Mouse (Mus musculus) liver, embryonic 12.5 days (tissue): ENCODE results near the gene Poll. TPM values are rescaled to one million over a fixed set of nuclear protein-coding genes. Genes with fewer than 3 reads are reported as not detected.
"Not testable (repeated sequence)": the region's sequence is repeated elsewhere in the genome, so short reads cannot be mapped to it uniquely, and the experiment has no call there.

ENCODE experiments used
- ATAC-seq: fragments of 200-750 bp; cut with Nextera tagmentation; 2 replicates; pipeline ENCODE4 v1.8.0; 2017; ENCODE audit warnings: moderate number of reproducible peaks, mild to moderate bottlenecking, moderate library complexity
- H3K27ac ChIP-seq: fragments of 300-500 bp; sonication (generic); 2 replicates; pipeline ENCODE4 v1.5.1; 2016; ENCODE audit warnings: mild to moderate bottlenecking
- H3K27me3 ChIP-seq: fragments of 300-500 bp; sonication (generic); replicated peaks from 2 replicates; pipeline ENCODE4 v1.6.1; 2016; ENCODE audit warnings: mild to moderate bottlenecking, moderate library complexity
- H3K36me3 ChIP-seq: fragments of 300-500 bp; sonication (generic); 2 replicates; pipeline ENCODE4 v1.6.1; 2016; ENCODE audit warnings: mild to moderate bottlenecking, moderate library complexity
- H3K4me1 ChIP-seq: fragments of 300-500 bp; sonication (generic); 2 replicates; pipeline ENCODE4 v1.6.1; 2016
- H3K4me2 ChIP-seq: fragments of 300-500 bp; sonication (generic); 2 replicates; pipeline ENCODE4 v1.6.1; 2016; ENCODE audit warnings: mild to moderate bottlenecking, moderate library complexity
- H3K4me3 ChIP-seq: fragments of 300-500 bp; sonication (generic); 2 replicates; pipeline ENCODE4 v1.5.1; 2016; ENCODE audit warnings: mild to moderate bottlenecking, moderate library complexity
- H3K9ac ChIP-seq: fragments of 300-500 bp; sonication (generic); 2 replicates; pipeline ENCODE4 v1.6.1; 2016; ENCODE audit warnings: mild to moderate bottlenecking, moderate library complexity
- H3K9me3 ChIP-seq: fragments of 300-500 bp; sonication (generic); replicated peaks from 2 replicates; pipeline ENCODE4 v1.6.1; 2016; ENCODE audit warnings: mild to moderate bottlenecking, moderate library complexity
- WGBS: fragments of 180-500 bp; shearing (Covaris S2); methylation state at CpG from one replicate; pipeline ENCODE4 v1.1.7; 2016; ENCODE audit not compliant: insufficient replicate concordance; 5-methylcytosine and 5-hydroxymethylcytosine counted together
- polyA plus RNA-seq: library from polyadenylated mRNA; unstranded; fragments of >200 nt; fragmentation: Nextera tagmentation; extraction: Ambion mirVana; gene quantifications from 2 replicates; pipeline ENCODE4 v1.2.1, GENCODE M21; 2016

Gene Poll
- polyA plus RNA-seq, 1 experiment from 2014 or later = 9.9 TPM

- Histone ChIP-seq H3K4me1 (peaks cover 55% of the 10 kb centered on the region), H3K36me3 (peaks cover 43% of the 10 kb centered on the region), H3K27ac (peak overlapping the region; percentile 54), H3K9me3 (no peaks in the 10 kb centered on the region), H3K4me3 (no peak overlapping the region), H3K4me2 (peak overlapping the region; percentile 15), H3K27me3 (no peaks in the 10 kb centered on the region), H3K9ac (no peak overlapping the region)
- no peak; the same call in 1 of the 2 replicates for ATAC-seq
- WGBS = 28% methylated on average over 19 of the region's 19 CpGs
These were observed 14.8 kb upstream of the Poll start for GRCm38 (mm10) chr19:45574941-45575631.

- Histone ChIP-seq H3K27me3 (no peaks in the 10 kb centered on the region), H3K4me1 (peaks cover 55% of the 10 kb centered on the region), H3K9ac (no peak overlapping the region), H3K36me3 (peaks cover 39% of the 10 kb centered on the region), H3K27ac (no peak overlapping the region), H3K9me3 (no peaks in the 10 kb centered on the region), H3K4me2 (peak overlapping the region; percentile 15; the same call in 1 of the 2 replicates), H3K4me3 (no peak overlapping the region)
- WGBS = 34% methylated on average over 7 of the region's 7 CpGs
- no peak for ATAC-seq
These were observed 14.1 kb upstream of the Poll start for GRCm38 (mm10) chr19:45574339-45574898.

GRCm38 (mm10) chr19:45573861-45574267 lies 13.5 kb upstream of the Poll start:
- Histone ChIP-seq H3K9ac (no peak overlapping the region), H3K36me3 (peaks cover 33% of the 10 kb centered on the region), H3K4me2 (no peak overlapping the region), H3K27ac (no peak overlapping the region), H3K27me3 (no peaks in the 10 kb centered on the region), H3K4me1 (peaks cover 55% of the 10 kb centered on the region), H3K9me3 (no peaks in the 10 kb centered on the region), H3K4me3 (no peak overlapping the region)
- 18% methylated on average over 6 of the region's 6 CpGs for WGBS
- ATAC-seq = peak; percentile 57; the same call in 1 of the 2 replicates

- H3K36me3 ChIP-seq = peaks cover 25% of the 10 kb centered on the region
These were observed 12.7 kb upstream of the Poll start for GRCm38 (mm10) chr19:45573033-45573432.

DNA sequence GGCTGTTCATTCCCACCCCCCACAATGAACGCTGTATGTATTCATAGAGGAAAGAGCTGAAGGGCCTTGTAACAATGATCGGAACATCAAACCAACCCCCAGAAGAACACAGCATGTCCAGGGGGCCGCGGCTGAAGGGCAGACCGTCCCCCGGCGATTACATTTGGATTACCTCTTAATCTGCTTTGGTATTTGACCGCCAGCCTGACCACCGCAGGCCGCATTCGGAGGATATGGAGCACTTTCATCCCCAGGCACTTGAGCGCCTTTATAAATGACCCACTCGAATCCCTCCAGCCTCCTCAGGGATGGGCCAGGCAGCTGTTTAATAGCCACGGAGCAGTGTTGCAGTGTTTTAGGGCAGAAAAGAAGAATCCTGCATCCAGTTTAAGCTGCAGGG lies 7.0 kb upstream of the Poll start:
- no peak overlapping the region for H3K27ac ChIP-seq
- H3K9me3 ChIP-seq = no peaks in the 10 kb centered on the region
- WGBS = 76% methylated on average over 14 of the region's 14 CpGs
- H3K4me2 ChIP-seq = no peak overlapping the region
- peaks cover 16% of the 10 kb centered on the region for H3K4me1 ChIP-seq
- no peaks in the 10 kb centered on the region for H3K27me3 ChIP-seq
- peaks cover 10% of the 10 kb centered on the region; the same call in 1 of the 2 replicates for H3K36me3 ChIP-seq
- no peak for ATAC-seq
- H3K9ac ChIP-seq = no peak overlapping the region
- H3K4me3 ChIP-seq = no peak overlapping the region

More at GRCm38 (mm10) chr19:45573033-45573432, 12.7 kb upstream of the Poll start:
- Histone ChIP-seq H3K9me3 (no peaks in the 10 kb centered on the region), H3K27ac (no peak overlapping the region), H3K4me1 (peaks cover 55% of the 10 kb centered on the region), H3K4me2 (peak overlapping the region; percentile 29), H3K4me3 (no peak overlapping the region), H3K9ac (no peak overlapping the region), H3K27me3 (no peaks in the 10 kb centered on the region)
- WGBS = 39% methylated on average over 6 of the region's 6 CpGs
- peak; percentile 69 for ATAC-seq

DNA sequence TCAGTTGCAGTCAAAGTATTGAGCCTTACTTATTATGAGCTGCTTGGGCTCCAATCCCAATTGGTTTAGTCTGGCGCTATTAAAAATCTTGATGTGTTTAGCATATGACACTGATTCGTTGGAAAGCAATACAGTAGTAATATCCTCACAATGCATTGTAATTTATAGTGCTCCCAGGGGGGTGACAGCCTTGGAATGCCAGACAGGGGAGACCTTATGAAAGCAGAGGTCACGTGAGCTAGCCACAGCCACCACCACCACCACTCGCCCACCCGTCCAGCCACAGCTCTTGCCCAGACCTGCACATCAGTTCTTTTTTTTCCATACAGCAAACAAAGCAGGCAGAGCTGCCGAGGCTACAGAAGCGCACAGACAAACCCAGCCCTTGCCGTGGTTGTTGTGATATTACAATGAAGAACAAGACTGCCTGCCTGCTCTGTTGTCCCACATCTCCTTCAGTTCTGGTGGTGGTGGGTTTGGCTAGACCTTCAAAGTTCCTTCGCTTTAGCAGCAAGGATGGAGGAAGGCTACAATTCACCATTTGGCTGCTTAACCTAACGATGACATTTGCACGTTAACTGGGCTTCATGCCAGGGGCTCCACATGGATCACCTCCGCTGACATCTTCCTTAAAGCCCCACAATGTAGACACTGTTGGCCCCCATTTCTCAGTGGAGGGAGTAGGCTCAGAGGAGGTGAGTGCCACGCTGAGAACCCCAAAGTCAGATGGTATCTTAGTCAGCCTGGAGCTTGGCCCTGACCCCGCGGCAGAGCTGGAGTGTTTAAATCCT lies 5.8 kb upstream of the Poll start:
- H3K36me3 ChIP-seq = 0 out of 2 replicates have a peak, but pooled peaks cover 4% of the 10 kb centered on the region
- H3K9me3 ChIP-seq = no peaks in the 10 kb centered on the region
- no peak overlapping the region for H3K27ac ChIP-seq
- no peak overlapping the region for H3K4me3 ChIP-seq
- no peak overlapping the region for H3K4me2 ChIP-seq
- ATAC-seq = no peak
- H3K4me1 ChIP-seq = peaks cover 22% of the 10 kb centered on the region
- 69% methylated on average over 15 of the region's 15 CpGs for WGBS
- H3K27me3 ChIP-seq = no peaks in the 10 kb centered on the region
- H3K9ac ChIP-seq = no peak overlapping the region

DNA sequence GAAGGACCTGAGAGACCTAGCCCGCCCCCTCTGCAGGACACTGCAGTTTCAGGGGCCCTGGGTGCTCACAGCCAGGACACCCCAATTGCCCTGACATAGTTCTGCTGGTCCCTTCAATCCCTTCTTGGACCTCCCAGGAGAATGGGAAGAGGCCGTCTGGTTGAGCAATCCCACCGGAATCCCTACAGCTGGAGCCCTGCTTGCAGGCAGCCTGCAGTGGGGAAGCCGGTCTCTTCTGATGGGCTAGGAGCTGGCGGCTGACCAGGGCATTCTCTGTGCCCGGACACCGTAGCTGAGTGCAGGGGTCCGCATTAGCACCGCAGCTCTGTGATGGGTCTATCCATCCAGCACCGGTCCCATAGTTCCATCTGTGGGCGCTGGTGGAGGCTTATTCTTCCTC lies 6.2 kb downstream of the Poll start:
- no peak for ATAC-seq
- Histone ChIP-seq H3K4me2 (no peak overlapping the region), H3K36me3 (peaks cover 54% of the 10 kb centered on the region), H3K4me3 (no peak overlapping the region), H3K9ac (no peak overlapping the region), H3K27me3 (no peaks in the 10 kb centered on the region), H3K9me3 (no peaks in the 10 kb centered on the region), H3K27ac (no peak overlapping the region), H3K4me1 (peaks cover 26% of the 10 kb centered on the region)
- 89% methylated on average over 11 of the region's 11 CpGs for WGBS

- Histone ChIP-seq H3K36me3 (peaks cover 45% of the 10 kb centered on the region), H3K27ac (no peak overlapping the region), H3K9ac (no peak overlapping the region), H3K4me2 (no peak overlapping the region), H3K4me3 (no peak overlapping the region), H3K27me3 (no peaks in the 10 kb centered on the region), H3K4me1 (peaks cover 41% of the 10 kb centered on the region), H3K9me3 (no peaks in the 10 kb centered on the region)
- WGBS = 46% methylated on average over 6 of the region's 6 CpGs
- ATAC-seq = no peak
These were observed 8.1 kb downstream of the Poll start for GRCm38 (mm10) chr19:45552187-45552586.

- H3K4me2 ChIP-seq = peak overlapping the region; percentile 21; the same call in 1 of the 2 replicates
- ATAC-seq = no peak
- H3K9me3 ChIP-seq = no peaks in the 10 kb centered on the region
- H3K9ac ChIP-seq = 0 out of 2 replicates have a peak overlapping the region, but pooled peaks have one; percentile 12
- H3K4me1 ChIP-seq = peaks cover 44% of the 10 kb centered on the region
- no peak overlapping the region for H3K4me3 ChIP-seq
- H3K27ac ChIP-seq = peak overlapping the region; percentile 62
- peaks cover 20% of the 10 kb centered on the region for H3K27me3 ChIP-seq
- WGBS = 59% methylated on average over 4 of the region's 4 CpGs
- peaks cover 28% of the 10 kb centered on the region for H3K36me3 ChIP-seq
These were observed 10.4 kb downstream of the Poll start for GRCm38 (mm10) chr19:45549948-45550347.

- Histone ChIP-seq H3K9ac (0 out of 2 replicates have a peak overlapping the region, but pooled peaks have one; percentile 17), H3K36me3 (peaks cover 21% of the 10 kb centered on the region), H3K27me3 (peaks cover 21% of the 10 kb centered on the region), H3K4me3 (no peak overlapping the region), H3K27ac (peak overlapping the region; percentile 63), H3K4me1 (peaks cover 50% of the 10 kb centered on the region), H3K4me2 (peak overlapping the region; percentile 21; the same call in 1 of the 2 replicates), H3K9me3 (no peaks in the 10 kb centered on the region)
- 76% methylated on average over 23 of the region's 23 CpGs for WGBS
- ATAC-seq = peak; percentile 62
These were observed 11.0 kb downstream of the Poll start for GRCm38 (mm10) chr19:45549128-45549915.

GRCm38 (mm10) chr19:45548196-45548595 lies 12.1 kb downstream of the Poll start:
- ATAC-seq = peak; percentile 93
- not testable (repeated sequence) for H3K9ac ChIP-seq, H3K9me3 ChIP-seq, H3K4me3 ChIP-seq
- Histone ChIP-seq H3K27me3 (peaks cover 32% of the 10 kb centered on the region), H3K4me1 (peaks cover 61% of the 10 kb centered on the region), H3K27ac (peak overlapping the region; percentile 63), H3K36me3 (peaks cover 10% of the 10 kb centered on the region), H3K4me2 (peak overlapping the region; percentile 21; the same call in 1 of the 2 replicates)
